Mouse (Mus musculus): Measurements from ENCODE around the gene Esyt1. TPM values are rescaled to one million over a fixed set of nuclear protein-coding genes. Genes with fewer than 3 reads are reported as not detected.

Esyt1 gene
- polyA plus RNA-seq, 1 experiment = not detected

DNA sequence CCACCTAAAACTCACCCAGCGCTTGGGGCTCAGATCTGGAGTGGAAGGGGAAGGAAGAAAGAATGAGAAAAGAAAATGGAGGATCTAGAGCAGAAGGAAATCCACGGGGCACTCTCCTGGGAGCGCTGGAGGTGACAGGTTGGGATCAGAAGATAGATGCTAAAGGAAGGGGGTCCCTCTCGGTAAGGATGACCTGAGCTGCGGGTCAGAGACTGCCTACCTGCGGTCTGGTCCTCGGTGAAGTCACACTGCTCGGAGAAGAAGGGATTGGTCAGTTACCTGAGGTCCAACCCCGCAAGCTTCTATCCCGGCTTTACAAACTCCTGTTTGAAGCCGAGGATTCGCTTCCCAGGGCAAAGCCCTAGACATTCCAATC, 32.4 kb downstream of the Esyt1 start:
- peaks cover 42% of the 10 kb centered on the region for H3K4me1 ChIP-seq (ENCODE audit: control insufficient read depth, insufficient read depth, low read length)
- WGBS = under 1% methylated on average over 12 of the region's 12 CpGs
- no peak for TF ChIP-seq CTCF (IDR thresholded peaks at IDR 0.05; ENCODE audit: insufficient read depth, low read depth, low read length)
- no peak for TF ChIP-seq POLR2A (IDR thresholded peaks at IDR 0.05; ENCODE audit: insufficient read depth, low read depth, low read length)

GRCm38 (mm10) chr10:128492633-128493311, 32.9 kb downstream of the Esyt1 start:
- H3K4me3 ChIP-seq (ENCODE audit: insufficient read depth, low read depth, low read length) = peak overlapping the region; percentile 75
- H3K4me1 ChIP-seq (ENCODE audit: control insufficient read depth, insufficient read depth, low read length) = peaks cover 47% of the 10 kb centered on the region
- peak overlapping the region; percentile 78 for H3K27ac ChIP-seq (ENCODE audit: insufficient read depth, low read depth, low read length)
- WGBS = 11% methylated on average over 12 of the region's 12 CpGs
- TF ChIP-seq POLR2A (IDR thresholded peaks at IDR 0.05; ENCODE audit: insufficient read depth, low read depth, low read length) = no peak
- no peak for TF ChIP-seq CTCF (IDR thresholded peaks at IDR 0.05; ENCODE audit: insufficient read depth, low read depth, low read length)

More for the DNA sequence above, 32.4 kb downstream of the Esyt1 start:
- Histone ChIP-seq H3K4me3 (ENCODE audit: insufficient read depth, low read depth, low read length) (peak overlapping the region; percentile 75), H3K27ac (ENCODE audit: insufficient read depth, low read depth, low read length) (peak overlapping the region; percentile 78)

- Histone ChIP-seq H3K27ac (ENCODE audit: insufficient read depth, low read depth, low read length) (0 out of 2 replicates have a peak overlapping the region, but pooled peaks have one; percentile 78), H3K4me3 (ENCODE audit: insufficient read depth, low read depth, low read length) (peak overlapping the region; percentile 75), H3K4me1 (ENCODE audit: control insufficient read depth, insufficient read depth, low read length) (peaks cover 48% of the 10 kb centered on the region)
- 52% methylated on average over 8 of the region's 8 CpGs for WGBS
These were observed 33.6 kb downstream of the Esyt1 start for GRCm38 (mm10) chr10:128492051-128492450.

DNA sequence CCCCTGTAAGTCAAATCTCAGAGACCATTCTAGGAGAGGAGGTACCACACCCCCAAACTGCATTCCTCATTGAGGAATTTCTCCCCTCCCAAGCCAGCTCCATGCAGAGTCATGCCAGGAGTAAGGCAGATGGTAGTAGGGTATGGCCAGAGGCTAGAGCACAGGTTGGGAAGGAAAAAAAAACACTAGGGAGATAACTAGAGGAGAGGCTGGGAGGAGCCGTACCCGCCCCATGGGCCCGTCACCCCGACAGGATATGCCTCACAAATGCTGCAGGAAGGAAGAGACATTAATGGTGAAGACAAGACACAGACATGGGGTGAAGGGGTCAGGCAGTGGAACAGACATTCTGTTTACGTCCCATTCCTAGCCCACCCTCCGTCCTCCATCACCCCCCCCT, 34.2 kb downstream of the Esyt1 start:
- Histone ChIP-seq H3K27ac (ENCODE audit: insufficient read depth, low read depth, low read length) (no peak overlapping the region), H3K4me3 (ENCODE audit: insufficient read depth, low read depth, low read length) (peak overlapping the region; percentile 4; the same call in 1 of the 2 replicates), H3K4me1 (ENCODE audit: control insufficient read depth, insufficient read depth, low read length) (peaks cover 42% of the 10 kb centered on the region)
- 55% methylated on average over 6 of the region's 6 CpGs for WGBS
- TF ChIP-seq POLR2A (IDR thresholded peaks at IDR 0.05; ENCODE audit: insufficient read depth, low read depth, low read length) = no peak
- no peak for TF ChIP-seq CTCF (IDR thresholded peaks at IDR 0.05; ENCODE audit: insufficient read depth, low read depth, low read length)

DNA sequence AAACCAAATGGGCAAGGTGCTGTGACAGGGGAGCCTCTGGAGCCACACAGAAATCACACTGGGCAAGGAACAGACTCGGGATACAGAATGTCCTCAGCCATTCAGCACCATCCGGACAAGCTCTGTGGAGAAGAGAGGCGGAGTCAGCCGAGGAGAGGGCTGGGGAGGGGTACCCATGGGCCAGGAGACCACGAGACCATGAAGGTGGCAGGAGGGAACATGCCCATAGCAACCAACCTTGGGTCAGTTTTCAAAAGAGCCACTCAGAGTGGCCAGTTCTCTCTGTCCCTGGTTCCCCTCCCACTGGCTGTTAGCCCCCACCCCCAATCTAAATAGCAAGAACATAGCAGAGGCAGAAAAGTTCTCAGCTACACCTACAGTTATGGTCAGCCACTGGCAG, 34.8 kb downstream of the Esyt1 start:
- TF ChIP-seq CTCF (IDR thresholded peaks at IDR 0.05; ENCODE audit: insufficient read depth, low read depth, low read length) (no peak), POLR2A (IDR thresholded peaks at IDR 0.05; ENCODE audit: insufficient read depth, low read depth, low read length) (no peak)
- Histone ChIP-seq H3K4me1 (ENCODE audit: control insufficient read depth, insufficient read depth, low read length) (peaks cover 37% of the 10 kb centered on the region), H3K27ac (ENCODE audit: insufficient read depth, low read depth, low read length) (no peak overlapping the region), H3K4me3 (ENCODE audit: insufficient read depth, low read depth, low read length) (no peak overlapping the region)
- 23% methylated on average over 5 of the region's 5 CpGs for WGBS

- Histone ChIP-seq H3K4me1 (ENCODE audit: control insufficient read depth, insufficient read depth, low read length) (peaks cover 37% of the 10 kb centered on the region), H3K4me3 (ENCODE audit: insufficient read depth, low read depth, low read length) (no peak overlapping the region), H3K27ac (ENCODE audit: insufficient read depth, low read depth, low read length) (peak overlapping the region; percentile 35; the same call in 1 of the 2 replicates)
- TF ChIP-seq CTCF (IDR thresholded peaks at IDR 0.05; ENCODE audit: insufficient read depth, low read depth, low read length) (no peak), POLR2A (IDR thresholded peaks at IDR 0.05; ENCODE audit: insufficient read depth, low read depth, low read length) (no peak)
- 53% methylated on average over 5 of the region's 5 CpGs for WGBS
These were observed 35.4 kb downstream of the Esyt1 start for GRCm38 (mm10) chr10:128490232-128490631.

- TF ChIP-seq POLR2A (IDR thresholded peaks at IDR 0.05; ENCODE audit: insufficient read depth, low read depth, low read length) (no peak), CTCF (IDR thresholded peaks at IDR 0.05; ENCODE audit: insufficient read depth, low read depth, low read length) (no peak)
- H3K4me3 ChIP-seq (ENCODE audit: insufficient read depth, low read depth, low read length) = no peak overlapping the region
- peaks cover 34% of the 10 kb centered on the region for H3K4me1 ChIP-seq (ENCODE audit: control insufficient read depth, insufficient read depth, low read length)
- peak overlapping the region; percentile 38 for H3K27ac ChIP-seq (ENCODE audit: insufficient read depth, low read depth, low read length)
- WGBS = 38% methylated on average over 4 of the region's 4 CpGs
These were observed 35.9 kb downstream of the Esyt1 start for GRCm38 (mm10) chr10:128489785-128490184.

DNA sequence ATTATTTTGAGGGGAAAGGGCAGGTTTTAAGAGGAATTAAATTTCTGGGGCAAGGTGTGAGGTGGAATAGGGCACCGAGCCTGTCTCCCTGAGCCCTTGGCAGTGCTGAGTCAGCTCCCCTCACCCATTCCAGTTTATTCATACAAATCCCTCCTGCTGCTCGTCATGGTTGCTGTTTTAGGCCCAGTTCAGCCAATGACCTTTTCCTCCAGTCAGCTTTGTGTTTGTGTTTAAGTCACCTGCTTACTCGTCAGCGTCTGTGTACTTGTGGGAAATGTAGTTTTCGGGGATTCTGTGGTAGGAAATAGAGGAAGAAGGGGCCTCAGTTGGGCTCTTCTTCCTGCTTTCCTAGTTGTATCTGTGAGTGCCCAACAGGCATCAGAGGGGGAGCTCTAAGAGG, 36.3 kb downstream of the Esyt1 start:
- H3K4me1 ChIP-seq (ENCODE audit: control insufficient read depth, insufficient read depth, low read length) = peaks cover 32% of the 10 kb centered on the region
- TF ChIP-seq CTCF (IDR thresholded peaks at IDR 0.05; ENCODE audit: insufficient read depth, low read depth, low read length) (no peak), POLR2A (IDR thresholded peaks at IDR 0.05; ENCODE audit: insufficient read depth, low read depth, low read length) (no peak)
- H3K4me3 ChIP-seq (ENCODE audit: insufficient read depth, low read depth, low read length) = no peak overlapping the region
- H3K27ac ChIP-seq (ENCODE audit: insufficient read depth, low read depth, low read length) = peak overlapping the region; percentile 38; the same call in 1 of the 2 replicates
- WGBS = 29% methylated on average over 5 of the region's 5 CpGs

- 39% methylated on average over 4 of the region's 4 CpGs for WGBS
- H3K27ac ChIP-seq (ENCODE audit: insufficient read depth, low read depth, low read length) = peak overlapping the region; percentile 24; the same call in 1 of the 2 replicates
These were observed 36.9 kb downstream of the Esyt1 start for GRCm38 (mm10) chr10:128488776-128489175.

More at GRCm38 (mm10) chr10:128488776-128489175, 36.9 kb downstream of the Esyt1 start:
- TF ChIP-seq POLR2A (IDR thresholded peaks at IDR 0.05; ENCODE audit: insufficient read depth, low read depth, low read length) (no peak), CTCF (IDR thresholded peaks at IDR 0.05; ENCODE audit: insufficient read depth, low read depth, low read length) (no peak)
- no peak overlapping the region for H3K4me3 ChIP-seq (ENCODE audit: insufficient read depth, low read depth, low read length)
- peaks cover 32% of the 10 kb centered on the region for H3K4me1 ChIP-seq (ENCODE audit: control insufficient read depth, insufficient read depth, low read length)

Data from olfactory bulb, adult 2 months (tissue).